Mouse (Mus musculus): ENCODE measurements at regions not wholly inside any gene's neighbourhood (a gene's known extent, or its start where the extent isn't known, plus 50 kb on each side); places are given as distances from the start of the nearest gene placed in this dataset.

- no peak for TF ChIP-seq CTCF (IDR thresholded peaks at IDR 0.05; ENCODE audit: low read depth)
- no peaks in the 10 kb centered on the region for H3K4me1 ChIP-seq (replicated peaks; ENCODE audit: insufficient read depth, low read length)
- no peaks in the 10 kb centered on the region for H3K36me3 ChIP-seq (ENCODE audit: insufficient read depth, low read length)
- no peak overlapping the region for H3K4me3 ChIP-seq (replicated peaks; ENCODE audit: low read depth, low read length)
- no peak for ATAC-seq (replicated peaks; ENCODE audit: low FRiP score, low read depth)
- no peak overlapping the region for H3K4me2 ChIP-seq (ENCODE audit: low read length)
- DNase-seq (ENCODE audit: low spot score): no peak
- H3K9me3 ChIP-seq (replicated peaks; ENCODE audit: low read length): no peaks in the 10 kb centered on the region
- no peak overlapping the region for H3K9ac ChIP-seq (ENCODE audit: low read depth, low read length)
- no peaks in the 10 kb centered on the region for H3K27me3 ChIP-seq (ENCODE audit: insufficient read depth, low read length)
- H3K27ac ChIP-seq: no peak overlapping the region
Observed at GRCm38 (mm10) chr6:138717698-138718097, 59.4 kb upstream of the Igbp1b start.
